Mouse (Mus musculus) hindbrain, embryonic 11.5 days (tissue): ENCODE measurements at regions not wholly inside any gene's neighbourhood (a gene's known extent, or its start where the extent isn't known, plus 50 kb on each side); places are given as distances from the start of the nearest gene placed in this dataset.

Experiments used
- ATAC-seq: fragments of 200-750 bp; cut with Nextera tagmentation; 2 replicates; pipeline ENCODE4 v1.8.0; 2017; ENCODE audit warnings: mild to moderate bottlenecking, moderate TSS enrichment, moderate library complexity; ENCODE audit not compliant: low FRiP score
- DNase-seq: peaks from one replicate; pipeline ENCODE4 v3.0.0-alpha.2; 2015; ENCODE audit warnings: low spot score
- H3K27ac ChIP-seq: fragments of 300-500 bp; sonication (generic); 2 replicates; pipeline ENCODE4 v1.5.1; 2014; ENCODE audit warnings: mild to moderate bottlenecking, low read depth, low read length
- H3K27me3 ChIP-seq: fragments of 300-500 bp; sonication (generic); 2 replicates; pipeline ENCODE4 v1.6.1; 2014; ENCODE audit warnings: mild to moderate bottlenecking, low read length, moderate library complexity, mixed read lengths; ENCODE audit not compliant: control insufficient read depth, insufficient read depth
- H3K36me3 ChIP-seq: fragments of 300-500 bp; sonication (generic); 2 replicates; pipeline ENCODE4 v1.6.1; 2014; ENCODE audit warnings: mild to moderate bottlenecking, low read length, moderate library complexity, mixed read lengths; ENCODE audit not compliant: control insufficient read depth, insufficient read depth
- H3K4me1 ChIP-seq: fragments of 300-500 bp; sonication (generic); replicated peaks from 2 replicates; pipeline ENCODE4 v1.6.1; 2014; ENCODE audit warnings: low read length, mixed read lengths; ENCODE audit not compliant: control insufficient read depth, insufficient read depth
- H3K4me2 ChIP-seq: fragments of 300-500 bp; sonication (generic); replicated peaks from 2 replicates; pipeline ENCODE4 v1.6.1; 2014; ENCODE audit warnings: mild to moderate bottlenecking, low read depth, low read length
- H3K4me3 ChIP-seq: fragments of 300-500 bp; sonication (generic); 2 replicates; pipeline ENCODE4 v1.5.1; 2014; ENCODE audit warnings: low read depth, low read length
- H3K9ac ChIP-seq: fragments of 300-500 bp; sonication (generic); 2 replicates; pipeline ENCODE4 v1.6.1; 2014; ENCODE audit warnings: low read depth, low read length
- H3K9me3 ChIP-seq: fragments of 300-500 bp; sonication (generic); 2 replicates; pipeline ENCODE4 v1.6.1; 2016; ENCODE audit warnings: low read length; ENCODE audit not compliant: control insufficient read depth
- WGBS: fragments of 180-500 bp; shearing (Covaris S2); extraction: QIAGEN DNeasy Blood & Tissue Kit; methylation state at CpG from one replicate; pipeline ENCODE4 v1.1.7; 2014; 5-methylcytosine and 5-hydroxymethylcytosine counted together

DNA sequence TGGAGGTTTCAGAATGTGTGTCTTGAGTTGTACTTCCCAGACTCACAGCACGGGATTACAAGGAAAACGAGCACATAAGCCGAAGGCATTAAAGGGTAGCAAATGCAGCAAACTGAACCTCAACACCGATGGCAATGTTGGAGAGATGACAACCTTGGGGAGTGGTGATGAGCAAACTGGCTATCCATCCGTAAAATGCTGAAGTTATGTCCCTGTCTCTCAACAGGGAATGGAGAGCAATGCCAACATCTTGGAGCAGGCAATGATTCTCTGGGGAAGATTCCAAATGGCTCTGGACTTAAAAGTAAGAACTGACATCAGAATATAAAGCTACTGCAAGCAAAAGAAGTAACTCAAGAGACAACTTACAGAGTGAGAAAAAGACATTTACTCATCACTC, 170.5 kb upstream of the Ogfrl1 start:
- 81% methylated on average over 5 of the region's 5 CpGs for WGBS
- no peaks in the 10 kb centered on the region for H3K4me1 ChIP-seq
- ATAC-seq: no peak

DNA sequence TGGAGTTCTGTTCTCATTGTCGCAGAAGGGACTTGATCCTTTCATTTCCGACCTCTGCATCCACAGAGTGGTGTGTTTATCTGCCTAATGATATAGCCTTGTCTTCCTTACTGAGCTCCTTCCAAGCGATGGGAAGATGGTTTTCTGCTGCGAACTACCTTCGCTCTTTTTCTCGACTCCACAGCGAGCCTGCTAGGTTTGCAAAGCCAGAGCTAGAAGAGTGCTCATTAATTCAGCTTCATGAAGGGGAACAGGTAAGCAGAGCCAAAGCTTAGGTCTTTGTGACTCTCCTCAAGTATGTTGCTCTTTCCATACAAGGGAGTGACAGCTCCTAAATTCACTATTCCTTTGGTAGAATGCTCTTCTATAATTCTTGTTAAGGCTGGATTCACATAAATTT, 176.9 kb upstream of the Ogfrl1 start:
- Histone ChIP-seq H3K27ac (no peak overlapping the region), H3K4me3 (no peak overlapping the region), H3K9me3 (no peaks in the 10 kb centered on the region), H3K4me1 (no peaks in the 10 kb centered on the region), H3K4me2 (no peak overlapping the region), H3K9ac (no peak overlapping the region), H3K27me3 (no peaks in the 10 kb centered on the region), H3K36me3 (no peaks in the 10 kb centered on the region)
- WGBS: 87% methylated on average over 7 of the region's 7 CpGs
- ATAC-seq (no peak), DNase-seq (no peak)

More for the DNA sequence above, 170.5 kb upstream of the Ogfrl1 start:
- H3K9ac ChIP-seq: no peak overlapping the region
- no peak for DNase-seq
- no peak overlapping the region for H3K4me2 ChIP-seq
- no peaks in the 10 kb centered on the region for H3K27me3 ChIP-seq
- no peaks in the 10 kb centered on the region for H3K9me3 ChIP-seq
- H3K36me3 ChIP-seq: no peaks in the 10 kb centered on the region
- no peak overlapping the region for H3K27ac ChIP-seq
- no peak overlapping the region for H3K4me3 ChIP-seq

GRCm38 (mm10) chr1:23575005-23575404, 177.4 kb upstream of the Ogfrl1 start:
- no peak for ATAC-seq
- no peak overlapping the region for H3K4me3 ChIP-seq
- H3K4me1 ChIP-seq: no peaks in the 10 kb centered on the region
- DNase-seq: no peak
- H3K4me2 ChIP-seq: no peak overlapping the region
- H3K27me3 ChIP-seq: no peaks in the 10 kb centered on the region
- no peak overlapping the region for H3K27ac ChIP-seq
- H3K9ac ChIP-seq: no peak overlapping the region
- H3K36me3 ChIP-seq: no peaks in the 10 kb centered on the region
- no peaks in the 10 kb centered on the region for H3K9me3 ChIP-seq

DNA sequence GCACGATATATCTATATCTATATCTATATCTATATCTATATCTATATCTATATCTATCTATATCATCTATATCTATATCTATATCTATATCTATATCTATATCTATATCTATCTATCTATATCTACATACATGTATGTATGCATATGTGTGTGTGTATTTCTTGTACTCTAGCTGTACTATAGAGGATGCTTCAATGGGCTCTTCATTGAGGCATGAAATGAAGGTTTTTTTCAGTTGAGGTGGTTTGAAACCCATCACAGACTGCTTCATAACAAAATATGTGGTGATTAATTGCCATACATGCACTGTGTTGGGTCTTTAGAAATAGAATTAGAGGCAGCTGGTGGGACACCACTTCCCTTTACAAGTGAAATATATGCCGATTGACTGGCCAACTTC, 177.9 kb upstream of the Ogfrl1 start:
- Histone ChIP-seq H3K4me3 (no peak overlapping the region), H3K36me3 (no peaks in the 10 kb centered on the region), H3K4me2 (no peak overlapping the region), H3K27ac (no peak overlapping the region), H3K27me3 (no peaks in the 10 kb centered on the region), H3K9ac (no peak overlapping the region), H3K9me3 (no peaks in the 10 kb centered on the region), H3K4me1 (no peaks in the 10 kb centered on the region)
- 92% methylated on average over 2 of the region's 2 CpGs for WGBS
- ATAC-seq (no peak), DNase-seq (no peak)

DNA sequence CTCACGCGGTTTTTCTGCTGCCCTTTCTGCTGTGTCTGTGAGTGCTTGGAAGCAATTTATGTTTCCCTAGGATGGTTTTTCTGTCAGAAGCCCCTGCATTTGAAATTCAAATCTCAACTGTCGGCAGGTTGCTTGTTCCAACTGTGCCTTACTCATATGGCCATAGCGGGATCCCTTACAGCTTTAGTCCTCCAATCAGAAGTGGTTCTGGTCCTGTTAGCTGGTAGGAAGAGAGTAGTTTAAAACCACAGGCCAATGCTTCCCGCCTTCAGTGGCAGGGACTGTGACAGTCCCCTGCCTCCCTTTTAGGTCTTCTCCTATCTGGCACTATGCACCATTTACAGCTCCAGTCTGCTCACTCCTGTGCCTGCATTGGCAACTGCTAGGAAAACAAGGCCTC, 178.6 kb upstream of the Ogfrl1 start:
- no peak for DNase-seq
- Histone ChIP-seq H3K9ac (no peak overlapping the region), H3K9me3 (no peaks in the 10 kb centered on the region), H3K36me3 (no peaks in the 10 kb centered on the region), H3K4me3 (no peak overlapping the region), H3K4me2 (no peak overlapping the region), H3K27ac (no peak overlapping the region), H3K27me3 (no peaks in the 10 kb centered on the region), H3K4me1 (no peaks in the 10 kb centered on the region)
- no peak for ATAC-seq
- 65% methylated on average over 5 of the region's 5 CpGs for WGBS

DNA sequence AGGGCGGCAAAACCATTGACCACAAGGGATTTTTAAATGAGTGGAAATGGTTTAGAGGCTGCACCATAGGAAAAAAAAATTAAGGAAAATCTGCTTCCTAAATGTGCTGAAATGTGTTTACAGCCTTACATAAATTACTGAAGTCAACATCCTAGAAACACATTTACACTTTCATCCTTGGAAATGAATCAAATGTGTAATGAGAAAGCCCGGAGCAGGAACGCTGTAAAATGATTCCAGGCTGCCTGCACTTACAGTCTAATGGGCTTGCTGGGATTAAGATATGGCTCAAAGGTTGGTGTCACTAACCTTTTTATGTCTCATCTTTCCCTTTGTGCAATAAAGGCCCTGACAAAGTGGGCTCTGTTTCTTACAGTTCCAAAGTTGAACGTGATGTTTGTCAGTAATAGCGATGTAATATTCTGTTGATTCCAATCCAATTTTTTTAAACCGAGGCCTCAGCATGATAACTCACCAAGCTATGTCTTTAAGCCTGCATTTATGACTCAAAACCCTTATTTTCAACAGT, 172.1 kb upstream of the B3gat2 start:
- Histone ChIP-seq H3K27me3 (no peaks in the 10 kb centered on the region), H3K9me3 (no peaks in the 10 kb centered on the region), H3K36me3 (no peaks in the 10 kb centered on the region), H3K4me3 (no peak overlapping the region), H3K27ac (no peak overlapping the region), H3K4me2 (no peak overlapping the region), H3K4me1 (no peaks in the 10 kb centered on the region), H3K9ac (no peak overlapping the region)
- 88% methylated on average over 6 of the region's 6 CpGs for WGBS
- no peak for ATAC-seq
- no peak for DNase-seq

- H3K9me3 ChIP-seq: no peaks in the 10 kb centered on the region
- 88% methylated on average over 4 of the region's 4 CpGs for WGBS
- no peak for ATAC-seq
- H3K27me3 ChIP-seq: no peaks in the 10 kb centered on the region
- no peak for DNase-seq
- no peak overlapping the region for H3K9ac ChIP-seq
- H3K4me1 ChIP-seq: no peaks in the 10 kb centered on the region
- H3K27ac ChIP-seq: no peak overlapping the region
- H3K36me3 ChIP-seq: no peaks in the 10 kb centered on the region
- H3K4me2 ChIP-seq: no peak overlapping the region
- H3K4me3 ChIP-seq: no peak overlapping the region
These were observed 158.8 kb upstream of the B3gat2 start for GRCm38 (mm10) chr1:23602710-23603291.

GRCm38 (mm10) chr1:23629366-23629765, 132.2 kb upstream of the B3gat2 start:
- no peak overlapping the region for H3K4me2 ChIP-seq
- ATAC-seq (no peak), DNase-seq (no peak)
- H3K9me3 ChIP-seq: no peaks in the 10 kb centered on the region
- no peaks in the 10 kb centered on the region for H3K36me3 ChIP-seq
- WGBS: 67% methylated on average over 4 of the region's 4 CpGs
- H3K27me3 ChIP-seq: no peaks in the 10 kb centered on the region
- no peak overlapping the region for H3K27ac ChIP-seq
- no peaks in the 10 kb centered on the region for H3K4me1 ChIP-seq
- no peak overlapping the region for H3K4me3 ChIP-seq
- H3K9ac ChIP-seq: no peak overlapping the region

DNA sequence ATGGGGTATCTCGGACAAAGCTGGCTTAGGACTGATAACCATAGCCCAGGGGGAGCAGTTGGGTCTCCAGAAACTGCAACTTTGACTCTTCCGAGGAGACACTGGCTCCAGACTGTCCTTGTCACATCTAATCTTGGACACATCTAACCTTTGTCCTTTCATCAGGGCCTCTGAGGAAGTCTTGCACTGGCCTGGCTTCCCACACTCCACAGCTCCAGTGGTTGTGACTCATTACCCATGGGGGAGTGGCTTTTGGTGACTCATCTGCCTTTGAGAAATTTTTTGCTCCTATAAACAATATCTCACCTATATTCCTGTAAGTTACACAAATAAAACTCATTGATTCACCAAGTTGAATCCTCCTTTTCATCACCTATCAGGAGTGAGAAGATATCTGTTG, 116.5 kb upstream of the B3gat2 start:
- WGBS: 82% methylated on average over 2 of the region's 2 CpGs
- no peaks in the 10 kb centered on the region for H3K27me3 ChIP-seq
- no peaks in the 10 kb centered on the region for H3K4me1 ChIP-seq
- no peaks in the 10 kb centered on the region for H3K9me3 ChIP-seq
- H3K4me3 ChIP-seq: no peak overlapping the region
- no peak overlapping the region for H3K9ac ChIP-seq
- H3K4me2 ChIP-seq: no peak overlapping the region
- no peak overlapping the region for H3K27ac ChIP-seq
- ATAC-seq (no peak), DNase-seq (no peak)
- no peaks in the 10 kb centered on the region for H3K36me3 ChIP-seq
